Mouse (Mus musculus) MEL-GATA-1-ER (cell line): Measurements from ENCODE around the gene Gsdma3.

Experiments used
- DNase-seq: peaks from one replicate; pipeline ENCODE4 v3.0.0-alpha.2; 2012; ENCODE audit warnings: low read depth; ENCODE audit errors: extremely low read depth

Gene Gsdma3

DNA sequence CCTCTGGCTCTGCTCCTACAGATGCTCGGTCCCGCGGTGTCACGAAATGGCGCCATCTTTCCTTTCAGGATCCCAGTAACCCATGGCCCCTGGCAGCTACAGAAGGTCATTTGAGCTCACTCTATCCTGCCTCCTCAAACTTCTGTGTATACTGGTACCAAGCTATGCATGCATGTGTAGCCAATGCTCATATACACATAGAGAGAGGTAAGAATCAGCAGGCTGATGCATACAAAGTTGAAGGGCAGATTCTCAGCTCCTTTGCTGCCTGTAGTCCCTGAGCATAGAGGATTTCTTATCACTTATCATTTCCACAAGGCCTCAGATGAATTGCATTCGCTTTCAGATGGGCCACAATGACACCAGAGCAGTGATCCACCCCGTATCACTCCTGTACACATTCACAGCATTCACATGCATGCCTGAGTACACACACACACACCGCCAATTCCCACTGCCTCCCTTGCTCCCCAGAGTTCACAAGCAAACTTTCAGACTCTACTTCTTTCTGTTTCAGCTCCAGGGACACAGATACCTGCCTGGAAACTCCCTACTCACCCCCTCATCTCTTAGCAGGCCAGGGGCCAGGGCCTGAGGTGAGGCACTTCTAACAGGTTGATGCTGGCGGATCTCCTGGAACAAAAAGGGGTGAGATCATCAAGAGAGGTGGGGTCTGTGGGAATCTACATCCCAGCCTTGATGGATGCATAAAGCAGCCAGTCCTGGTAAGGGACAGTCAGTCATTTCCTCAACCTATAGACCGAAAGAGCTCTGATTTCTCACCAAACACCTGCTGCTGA lies at the start of gene Gsdma3, which contains the start of gene Gm12355:
Gsdma3 (plus strand) TSS at position 750 of the 800 bp plus-strand sequence.
Gm12355 (minus strand) TSS at position 51 of the 800 bp plus-strand sequence.
- DNase-seq, result no peak

DNA sequence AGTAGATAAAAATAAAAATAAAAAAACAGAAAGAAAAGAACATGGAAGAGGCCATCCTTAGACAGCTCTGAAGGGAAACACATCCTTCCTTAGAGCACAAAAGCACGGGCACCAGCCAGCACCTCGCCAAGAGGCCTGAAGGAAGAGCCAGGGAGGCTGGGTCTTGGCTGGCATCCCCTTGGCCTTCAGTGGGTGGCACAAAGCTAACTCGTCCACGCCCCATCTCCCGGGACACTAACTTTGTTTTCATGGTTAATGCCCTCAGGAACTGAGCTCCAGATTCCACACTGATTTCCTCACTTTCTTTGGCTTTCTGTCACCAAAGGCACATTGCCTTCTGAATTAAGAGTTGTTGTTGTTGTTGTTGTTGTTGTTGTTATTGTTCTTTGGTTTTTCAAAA lies 48.4 kb upstream of the Gsdma3 start:
- DNase-seq, result no peak

DNA sequence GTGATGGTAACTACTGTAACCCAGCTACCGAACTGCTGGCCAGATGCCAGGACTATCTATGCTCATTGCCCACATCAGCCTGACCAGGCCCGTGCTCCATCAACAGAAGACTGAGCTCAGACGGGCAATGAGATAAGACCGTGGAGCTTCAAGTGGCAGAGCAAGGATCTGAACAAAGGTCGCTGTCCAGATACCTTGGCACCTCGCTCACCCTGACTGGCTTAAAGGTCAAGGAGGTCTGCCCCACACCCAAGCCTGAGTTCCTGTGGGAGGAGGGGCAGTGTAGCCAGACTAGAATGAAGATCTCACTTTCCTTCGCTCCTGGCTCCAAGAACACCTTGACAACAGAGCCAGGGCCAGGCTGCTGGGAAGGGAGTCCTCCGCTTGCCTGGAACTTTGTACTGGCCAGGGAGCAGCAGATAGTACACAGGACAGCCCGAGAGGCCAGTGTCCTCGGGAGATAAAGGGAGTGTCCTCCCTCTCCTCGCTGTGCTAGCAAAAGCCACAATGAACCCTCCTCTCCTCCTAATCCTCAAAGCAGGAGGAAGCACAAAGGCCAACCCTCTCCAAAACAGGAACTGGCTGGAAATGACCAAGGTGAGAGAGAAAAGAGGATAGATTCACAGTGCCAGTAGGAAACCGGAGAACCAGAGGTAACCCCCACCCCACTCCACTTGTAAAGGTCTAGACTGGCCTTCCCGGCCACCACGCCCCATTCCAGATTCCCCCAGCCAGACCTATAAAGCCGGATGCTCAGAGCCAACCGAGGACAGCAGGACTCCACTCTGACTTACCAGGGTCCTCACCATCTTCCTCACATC lies 45.6 kb upstream of the Gsdma3 start:
- peak; percentile 82 for DNase-seq

DNA sequence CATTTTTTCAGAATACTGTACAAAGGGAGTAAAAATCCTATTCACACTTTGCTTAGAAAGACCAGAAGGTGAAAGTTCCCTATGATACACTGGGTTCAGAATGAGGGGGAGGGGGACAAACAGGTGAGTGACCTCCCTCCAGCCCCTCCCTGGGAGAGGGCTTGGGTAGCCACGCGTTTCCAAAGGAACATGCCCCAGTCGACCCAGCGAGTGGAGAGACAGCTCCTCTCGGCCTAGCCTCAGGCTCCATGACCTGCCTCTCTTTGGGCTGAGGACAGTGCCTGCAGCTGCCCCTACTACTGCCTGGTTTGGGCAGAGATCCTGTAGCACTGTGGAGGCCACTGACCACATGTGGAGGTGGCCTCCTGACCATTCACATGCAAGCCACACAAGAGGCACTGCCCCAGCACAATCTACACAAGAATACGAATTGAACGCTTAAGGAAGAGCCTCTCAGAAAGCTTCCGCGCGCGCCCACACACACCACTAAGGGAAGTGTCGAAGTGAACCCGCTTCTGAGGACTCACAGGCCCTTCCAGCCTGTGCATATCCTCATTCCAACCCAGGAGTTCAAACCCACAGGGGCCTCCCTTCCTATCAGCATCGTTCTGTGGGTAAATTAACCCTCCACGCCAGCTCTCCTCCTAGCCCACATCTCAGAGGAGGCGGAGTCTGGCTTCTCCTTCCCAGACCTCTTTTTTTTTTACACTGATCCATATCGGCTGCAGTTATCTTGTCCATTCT lies 44.7 kb upstream of the Gsdma3 start:
- peak; percentile 86 for DNase-seq

DNA sequence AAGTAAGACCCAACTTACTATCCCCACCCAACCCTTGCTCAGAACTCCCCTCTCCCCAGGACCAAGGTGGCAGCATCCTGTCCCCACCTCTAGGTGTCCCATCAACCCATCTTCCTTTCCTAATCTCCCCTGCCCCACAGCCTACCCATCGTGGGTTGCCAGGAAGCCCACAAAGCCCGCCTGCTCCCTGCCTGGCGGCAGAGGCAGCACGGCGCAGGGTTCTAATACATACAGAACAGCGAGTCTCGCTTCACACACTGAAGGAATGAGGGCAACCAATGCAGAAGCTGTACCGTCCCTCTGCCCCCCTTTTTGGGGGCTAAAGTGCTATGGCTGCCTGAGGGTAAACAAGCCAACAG lies 44.2 kb upstream of the Gsdma3 start:
- DNase-seq, result no peak

DNA sequence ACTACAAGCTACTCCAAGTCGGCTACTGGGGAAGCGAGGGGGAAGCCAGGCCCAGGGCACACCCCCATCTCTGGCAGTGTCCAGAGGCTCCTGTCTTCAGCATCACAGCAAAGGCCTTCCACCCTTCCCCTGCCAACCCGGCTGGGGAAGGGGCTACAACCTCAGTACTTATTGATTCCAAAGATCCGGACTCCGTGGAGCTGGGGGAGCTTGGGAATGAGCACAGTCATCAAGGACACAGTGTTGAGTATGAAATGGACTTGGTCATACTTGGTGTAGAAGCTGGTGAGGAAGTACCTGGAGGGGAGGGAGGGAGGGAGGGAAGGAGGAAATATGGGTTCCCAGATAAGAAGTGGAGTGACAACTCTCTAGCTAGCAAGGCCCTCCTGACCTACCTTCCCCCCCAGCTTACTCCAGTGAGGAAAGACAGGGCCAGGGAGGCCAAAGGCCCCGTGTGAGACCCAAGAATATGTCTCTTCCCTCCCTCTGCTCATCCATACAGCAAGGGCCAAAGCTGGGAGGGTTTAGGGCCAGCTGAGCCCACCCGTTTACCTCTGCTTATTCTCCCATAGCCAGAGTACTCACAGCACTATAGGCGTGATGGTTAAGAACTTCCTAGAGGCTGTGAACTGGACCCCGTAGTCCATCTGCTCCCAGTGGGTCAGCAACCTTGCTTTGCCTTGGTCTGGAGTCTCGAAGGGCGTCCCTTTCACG lies 43.5 kb upstream of the Gsdma3 start:
- peak; percentile 97 for DNase-seq

DNA sequence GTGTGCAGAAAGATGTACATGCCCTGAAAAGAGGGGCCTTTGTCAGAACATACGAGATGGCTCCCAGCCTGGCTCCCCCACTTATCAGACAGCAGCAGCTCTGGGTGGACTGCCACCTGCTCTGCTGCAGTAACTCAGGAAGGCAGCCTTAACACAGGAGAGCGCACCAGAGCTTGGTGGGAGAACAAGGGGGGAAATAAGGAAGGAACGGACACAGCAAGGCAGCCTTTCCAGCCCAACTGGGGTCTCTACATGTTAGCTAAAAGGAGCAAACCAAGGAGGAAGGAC lies 43.0 kb upstream of the Gsdma3 start:
- DNase-seq, result peak; percentile 79

DNA sequence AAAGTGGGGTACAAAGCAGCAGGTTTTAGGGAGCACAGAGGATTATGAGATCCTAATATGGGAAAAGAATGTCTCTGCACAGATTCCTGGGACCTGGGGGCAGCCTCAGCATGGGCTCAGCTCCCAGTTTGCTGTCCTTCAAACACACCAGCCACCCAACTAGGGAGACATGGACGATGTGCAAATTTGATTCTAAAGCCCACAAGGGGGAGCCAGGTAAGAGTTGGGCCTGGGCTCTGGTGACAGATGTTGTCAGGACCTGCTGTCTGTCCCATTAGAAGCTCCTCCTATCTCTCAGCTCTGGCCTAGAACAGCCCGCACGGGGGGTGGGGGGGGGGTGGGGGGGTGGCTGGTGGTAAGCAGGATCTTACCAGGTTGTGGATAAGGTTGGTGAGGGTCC lies 42.6 kb upstream of the Gsdma3 start:
- no peak for DNase-seq

DNA sequence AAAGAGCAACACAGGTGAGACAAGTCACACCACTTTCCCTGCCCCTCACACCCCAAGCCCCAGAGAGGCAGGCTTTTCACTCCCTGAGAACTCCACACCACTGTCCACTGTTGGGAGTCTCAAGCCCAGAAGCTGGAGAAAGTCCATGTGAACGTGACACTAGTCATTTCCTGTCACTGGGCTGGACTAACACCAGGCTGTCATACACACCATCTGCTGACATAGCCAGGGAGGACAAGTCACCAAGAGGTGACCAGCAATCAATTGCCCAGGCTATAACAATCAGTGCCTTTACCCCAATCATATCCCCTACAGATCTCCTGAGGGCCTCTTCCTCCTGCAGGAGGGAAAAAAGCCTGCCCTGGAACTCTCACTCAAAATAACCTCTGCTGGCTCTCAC lies 42.0 kb upstream of the Gsdma3 start:
- DNase-seq, result no peak

DNA sequence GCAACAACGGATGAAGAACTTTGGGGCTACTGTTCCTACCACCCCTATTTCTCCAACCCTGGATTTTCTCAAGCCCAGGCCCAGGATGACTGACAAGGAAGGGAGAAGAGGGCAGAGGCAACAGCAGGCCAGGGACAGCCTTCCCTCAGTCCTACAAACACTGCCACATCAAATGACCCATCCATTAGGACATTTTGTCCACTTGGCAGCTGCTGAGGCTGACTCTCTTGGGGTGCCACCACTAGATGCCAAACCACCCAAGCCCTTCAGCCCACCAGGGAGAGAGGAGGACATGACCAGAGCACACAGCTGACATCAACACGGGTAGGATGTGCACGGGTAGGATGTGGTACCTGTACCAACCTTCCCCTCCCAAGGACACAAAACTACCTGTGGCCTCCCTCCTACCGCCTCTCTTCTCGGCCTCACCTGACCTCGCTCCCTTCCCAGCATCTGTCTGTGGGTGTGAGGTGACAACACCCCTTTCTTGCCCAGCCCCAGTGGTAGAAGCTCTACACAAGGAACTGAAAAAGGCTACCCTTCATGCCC lies 41.5 kb upstream of the Gsdma3 start:
- DNase-seq, result no peak

DNA sequence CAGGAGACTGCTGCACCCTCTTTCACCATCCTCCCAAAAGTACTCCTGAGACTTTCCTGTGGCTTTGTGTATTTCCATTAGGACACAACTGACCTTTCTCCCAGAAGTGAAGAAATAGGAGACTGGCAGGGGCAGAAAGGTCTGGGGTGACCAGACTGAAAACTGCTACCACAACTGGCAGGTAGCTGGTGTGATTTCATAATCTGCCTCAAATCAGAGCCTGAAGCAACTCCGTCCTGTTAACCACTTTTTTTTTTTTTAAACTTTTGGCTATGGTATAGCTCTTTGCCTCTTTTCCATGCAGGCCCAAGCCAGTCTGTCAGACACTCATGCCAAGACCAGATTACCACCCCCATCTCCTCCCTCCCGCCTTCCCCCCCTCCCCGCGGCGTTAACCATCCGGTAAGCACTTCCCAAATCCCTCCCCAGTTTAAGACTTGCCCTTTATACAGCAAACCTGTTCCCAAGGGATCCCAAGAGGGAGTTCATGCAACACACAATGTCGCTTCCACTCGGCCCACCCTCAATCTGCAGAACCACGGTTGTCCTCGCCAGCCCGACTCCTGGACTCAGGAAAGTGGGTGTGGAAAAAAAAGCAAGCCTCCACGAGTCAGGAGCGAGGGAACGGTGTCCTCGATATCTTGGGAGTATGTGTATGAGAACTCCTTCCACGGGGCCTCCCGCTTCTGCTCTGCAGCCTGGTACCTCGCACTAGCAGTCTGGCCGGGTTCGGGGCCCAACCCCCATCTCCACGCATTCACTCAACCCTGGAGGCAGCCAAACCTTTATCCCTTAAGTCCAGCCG lies 39.9 kb upstream of the Gsdma3 start:
- DNase-seq, result no peak

DNA sequence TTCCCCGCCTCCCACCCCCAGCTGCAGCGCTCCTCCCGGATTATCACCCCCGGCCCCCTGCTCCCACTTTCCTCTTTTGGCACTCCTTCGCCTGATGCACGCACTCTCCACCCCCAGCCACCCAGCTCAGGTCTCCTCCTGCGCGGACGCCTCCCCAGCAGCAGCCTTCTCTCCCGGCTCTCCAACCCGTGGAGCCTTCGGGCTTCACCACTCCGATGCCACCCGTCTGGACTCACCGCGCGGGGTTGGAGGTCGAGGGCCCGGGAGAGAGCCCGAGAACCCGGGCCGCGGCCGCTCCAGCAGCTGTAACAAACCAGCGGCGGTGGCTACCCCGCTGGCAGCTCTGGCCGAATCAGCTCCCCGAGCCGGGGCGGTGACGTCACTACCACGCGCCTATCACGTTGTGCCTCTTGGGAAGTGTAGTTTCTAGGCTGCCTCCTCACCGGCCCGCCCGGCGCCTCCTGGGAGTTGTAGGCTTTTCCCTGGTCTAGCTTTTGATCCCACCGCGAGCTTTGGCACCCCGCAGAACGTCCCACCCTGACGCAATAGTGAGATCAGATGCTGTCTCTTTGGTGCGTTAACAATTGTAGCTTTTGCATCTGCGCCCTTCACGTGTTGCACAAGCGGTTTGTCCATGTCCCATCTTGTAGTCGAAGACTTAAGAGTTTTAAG lies 39.1 kb upstream of the Gsdma3 start, which contains the start of gene Ormdl3:
Ormdl3 (minus strand) TSS at position 477 of the 672 bp plus-strand sequence.
- peak; percentile 95 for DNase-seq

DNA sequence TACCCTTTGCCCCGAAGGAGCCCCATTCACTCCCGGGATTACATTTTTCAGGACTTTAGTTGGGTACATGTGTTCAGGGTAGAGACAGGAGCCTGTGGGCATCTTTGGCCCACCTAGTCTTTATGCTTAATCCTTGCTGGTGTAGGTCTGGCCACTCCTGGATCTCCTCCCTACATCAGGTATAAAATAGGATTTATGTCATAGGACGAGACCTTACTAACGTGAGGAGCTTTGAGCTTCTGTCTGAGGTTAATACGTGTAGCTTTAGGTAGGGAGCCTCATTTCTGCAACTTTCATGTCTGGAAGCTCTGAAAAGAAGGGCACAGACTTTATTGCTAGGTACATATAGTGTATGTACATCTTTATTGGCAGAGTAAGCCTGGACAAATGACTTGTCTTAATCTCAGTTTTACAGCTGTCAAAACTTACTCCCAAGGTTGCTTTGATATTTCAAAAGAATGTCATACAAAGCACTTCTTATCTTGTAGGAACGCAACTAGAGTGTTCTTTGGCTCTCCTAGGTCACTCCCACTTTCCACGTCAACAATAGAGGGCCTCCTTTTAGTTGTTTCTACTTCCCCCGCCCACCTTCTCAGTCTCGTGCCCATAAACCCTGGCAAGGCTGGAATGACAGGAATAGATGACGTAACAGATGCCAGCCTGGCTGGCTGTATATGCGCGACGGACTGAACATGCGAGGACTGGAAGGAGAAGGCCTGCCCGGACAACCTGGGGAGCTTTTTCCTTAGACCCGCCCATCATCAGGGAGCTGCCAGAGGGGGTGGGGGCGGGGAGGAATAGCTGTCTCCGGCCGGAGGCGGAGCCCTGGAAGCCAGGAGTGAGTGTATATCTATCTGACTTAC lies 38.2 kb upstream of the Gsdma3 start:
- peak; percentile 96 for DNase-seq

DNA sequence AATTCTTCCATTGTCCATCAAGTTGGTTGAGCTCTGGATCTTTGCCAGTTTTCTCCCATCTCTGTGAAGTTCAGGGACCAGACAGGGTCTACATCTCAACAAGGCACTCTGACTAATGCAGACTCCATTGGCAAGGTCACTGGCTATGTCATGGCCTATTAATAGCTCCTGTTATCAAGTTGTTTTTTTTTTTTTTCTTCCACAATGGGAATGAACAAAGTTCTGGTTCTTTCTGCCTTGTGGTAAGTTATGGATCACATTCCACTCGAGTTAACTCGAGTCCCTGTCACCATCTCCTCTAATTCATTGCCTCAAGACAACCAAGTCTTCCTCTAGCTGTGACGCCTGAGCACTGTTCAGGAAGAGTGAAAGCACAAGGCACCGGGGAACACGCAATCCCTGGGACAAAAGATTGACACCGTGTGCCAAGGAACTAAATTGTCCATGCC lies 37.3 kb upstream of the Gsdma3 start:
- DNase-seq, result no peak

DNA sequence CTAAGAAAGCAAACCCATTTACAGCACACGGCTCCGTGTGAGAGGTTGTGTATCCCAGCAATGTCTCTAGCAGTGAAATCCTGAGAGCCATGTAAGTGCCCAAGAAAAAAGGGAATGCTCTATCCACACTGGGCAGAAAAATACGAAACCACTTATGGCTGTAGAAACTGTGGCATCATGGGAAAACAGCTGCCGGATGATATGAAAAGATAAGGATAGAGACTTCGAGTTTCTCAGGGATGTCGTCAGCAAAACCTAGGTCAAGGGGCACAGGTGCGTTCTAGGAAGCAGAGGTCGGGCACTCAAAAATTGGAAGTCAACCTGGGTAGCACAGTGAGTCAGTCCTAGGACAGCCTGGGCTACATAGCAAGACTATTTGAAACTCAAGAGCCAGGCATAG lies 36.9 kb upstream of the Gsdma3 start:
- no peak for DNase-seq

DNA sequence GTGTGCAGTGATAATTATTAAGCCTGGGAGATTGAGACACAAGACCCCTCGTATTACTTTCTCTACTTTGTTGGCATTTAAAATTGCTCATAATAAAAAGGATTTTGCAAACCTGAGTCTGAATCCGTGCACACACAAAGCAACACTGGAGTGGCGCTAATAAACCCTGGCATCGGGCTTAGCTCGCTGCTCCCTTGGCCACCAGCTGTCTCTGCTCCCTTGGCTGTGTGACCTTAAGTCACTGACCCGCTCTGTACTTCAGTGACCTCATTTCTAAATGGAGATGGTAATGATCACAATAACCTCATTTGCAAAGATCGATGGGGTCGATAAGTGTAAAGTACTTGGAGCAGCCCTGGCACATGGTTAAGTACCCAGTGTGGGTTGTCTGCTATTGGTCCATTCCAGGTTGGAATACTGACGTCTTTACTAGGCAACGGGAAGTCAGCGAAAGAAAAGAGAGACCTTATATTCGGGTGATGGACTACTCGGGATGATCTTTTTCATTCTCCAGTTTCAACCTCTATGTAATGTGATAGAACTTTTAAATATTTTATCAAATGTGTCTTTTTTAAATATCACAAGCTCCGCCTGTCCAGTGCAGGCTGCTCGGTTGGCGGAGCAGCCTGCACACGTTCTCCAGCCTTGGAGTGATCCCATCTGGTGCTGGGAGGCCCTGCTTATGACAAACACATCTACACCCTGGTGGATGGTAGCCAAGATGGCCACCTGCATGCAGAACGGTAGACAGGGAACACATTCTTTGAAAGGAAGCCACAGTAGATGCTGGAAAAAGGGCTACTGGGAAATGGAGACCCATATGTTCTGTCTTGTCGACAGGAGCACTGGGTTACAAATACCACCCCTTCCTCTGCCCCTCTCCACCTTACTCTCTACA lies 35.4 kb upstream of the Gsdma3 start:
- no peak for DNase-seq

DNA sequence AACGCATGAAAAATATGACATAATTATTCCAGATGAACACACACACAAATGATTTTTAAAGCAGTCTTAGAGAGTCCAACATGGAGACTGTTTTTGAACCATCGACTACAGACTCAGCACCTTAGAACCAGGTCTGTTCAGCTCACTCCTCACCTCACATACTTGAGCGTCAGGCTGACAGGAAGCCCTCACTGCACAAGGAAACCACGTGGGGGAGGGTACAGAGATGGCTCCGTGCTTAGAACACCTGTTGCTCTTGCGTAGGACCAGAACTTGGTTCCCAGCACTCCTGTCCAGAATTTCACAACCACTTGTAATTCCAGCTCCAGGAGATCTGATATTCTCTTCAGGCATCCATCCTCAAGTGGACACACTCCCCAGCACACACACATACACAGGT lies 31.1 kb upstream of the Gsdma3 start:
- DNase-seq, result no peak

DNA sequence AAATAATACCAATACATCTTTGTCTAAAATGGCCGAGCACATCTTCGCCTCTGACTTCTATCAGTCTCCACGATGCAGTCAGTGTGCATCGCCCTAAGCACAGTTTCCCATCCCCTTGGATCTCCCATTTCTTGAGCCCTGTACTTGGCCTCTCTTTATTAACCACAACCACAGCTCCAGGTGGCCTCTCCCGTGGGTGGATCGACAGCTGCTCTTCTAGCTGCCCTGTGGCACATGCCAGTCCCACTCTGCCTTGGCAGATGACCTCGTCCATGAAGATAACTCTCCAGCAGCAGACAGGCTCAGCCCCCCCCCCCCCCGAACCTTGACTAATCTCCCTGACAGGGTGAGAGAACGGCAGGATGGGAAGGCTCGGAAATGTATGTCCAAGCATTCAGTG lies 30.7 kb upstream of the Gsdma3 start:
- DNase-seq, result no peak
